Mouse (Mus musculus) forebrain, embryonic 11.5 days (tissue): ENCODE data around the gene Gatb. TPM values are rescaled to one million over a fixed set of nuclear protein-coding genes. Genes with fewer than 3 reads are reported as not detected.

Experiments
- ATAC-seq: fragments of 200-750 bp; cut with Nextera tagmentation; replicated peaks from 2 replicates; pipeline ENCODE4 v1.8.0; 2017; ENCODE audit warnings: moderate TSS enrichment; ENCODE audit not compliant: low FRiP score
- DNase-seq: peaks from one replicate; pipeline ENCODE4 v3.0.0-alpha.2; 2017; ENCODE audit warnings: low spot score
- H3K27ac ChIP-seq: fragments of 300-500 bp; sonication (generic); 2 replicates; pipeline ENCODE4 v1.5.1; 2014; ENCODE audit warnings: low read depth, low read length
- H3K27me3 ChIP-seq: fragments of 300-500 bp; sonication (generic); 2 replicates; pipeline ENCODE4 v1.6.1; 2014; ENCODE audit warnings: mild to moderate bottlenecking, low read length, mixed read lengths; ENCODE audit not compliant: control insufficient read depth, insufficient read depth
- H3K36me3 ChIP-seq: fragments of 300-500 bp; sonication (generic); 2 replicates; pipeline ENCODE4 v1.6.1; 2014; ENCODE audit warnings: mild to moderate bottlenecking, low read length, moderate library complexity, mixed read lengths; ENCODE audit not compliant: control insufficient read depth, insufficient read depth
- H3K4me1 ChIP-seq: fragments of 300-500 bp; sonication (generic); replicated peaks from 2 replicates; pipeline ENCODE4 v1.6.1; 2014; ENCODE audit warnings: low read length, mixed read lengths; ENCODE audit not compliant: control insufficient read depth, insufficient read depth
- H3K4me2 ChIP-seq: fragments of 300-500 bp; sonication (generic); 2 replicates; pipeline ENCODE4 v1.6.1; 2014; ENCODE audit warnings: low read depth, mild to moderate bottlenecking, low read length, moderate library complexity, mixed read lengths; ENCODE audit not compliant: severe bottlenecking
- H3K4me3 ChIP-seq: fragments of 300-500 bp; sonication (generic); 2 replicates; pipeline ENCODE4 v1.5.1; 2014; ENCODE audit warnings: low read depth, low read length
- H3K9ac ChIP-seq: fragments of 300-500 bp; sonication (generic); 2 replicates; pipeline ENCODE4 v1.6.1; 2014; ENCODE audit warnings: low read length
- H3K9me3 ChIP-seq: fragments of 300-500 bp; sonication (generic); 2 replicates; pipeline ENCODE4 v1.6.1; 2016; ENCODE audit warnings: low read length, mixed read lengths; ENCODE audit not compliant: control insufficient read depth
- WGBS: fragments of 180-500 bp; shearing (Covaris S2); extraction: QIAGEN DNeasy Blood & Tissue Kit; methylation state at CpG from one replicate; pipeline ENCODE4 v1.1.7; 2014; 5-methylcytosine and 5-hydroxymethylcytosine counted together
- polyA plus RNA-seq: library from polyadenylated mRNA; unstranded; fragments of >200 nt; fragmentation: Nextera tagmentation; extraction: Ambion mirVana; gene quantifications from 2 replicates; pipeline ENCODE4 v1.2.1, GENCODE M21; 2014

Gene Gatb
- polyA plus RNA-seq = 25.6 and 26.8 TPM in 2 replicates

DNA sequence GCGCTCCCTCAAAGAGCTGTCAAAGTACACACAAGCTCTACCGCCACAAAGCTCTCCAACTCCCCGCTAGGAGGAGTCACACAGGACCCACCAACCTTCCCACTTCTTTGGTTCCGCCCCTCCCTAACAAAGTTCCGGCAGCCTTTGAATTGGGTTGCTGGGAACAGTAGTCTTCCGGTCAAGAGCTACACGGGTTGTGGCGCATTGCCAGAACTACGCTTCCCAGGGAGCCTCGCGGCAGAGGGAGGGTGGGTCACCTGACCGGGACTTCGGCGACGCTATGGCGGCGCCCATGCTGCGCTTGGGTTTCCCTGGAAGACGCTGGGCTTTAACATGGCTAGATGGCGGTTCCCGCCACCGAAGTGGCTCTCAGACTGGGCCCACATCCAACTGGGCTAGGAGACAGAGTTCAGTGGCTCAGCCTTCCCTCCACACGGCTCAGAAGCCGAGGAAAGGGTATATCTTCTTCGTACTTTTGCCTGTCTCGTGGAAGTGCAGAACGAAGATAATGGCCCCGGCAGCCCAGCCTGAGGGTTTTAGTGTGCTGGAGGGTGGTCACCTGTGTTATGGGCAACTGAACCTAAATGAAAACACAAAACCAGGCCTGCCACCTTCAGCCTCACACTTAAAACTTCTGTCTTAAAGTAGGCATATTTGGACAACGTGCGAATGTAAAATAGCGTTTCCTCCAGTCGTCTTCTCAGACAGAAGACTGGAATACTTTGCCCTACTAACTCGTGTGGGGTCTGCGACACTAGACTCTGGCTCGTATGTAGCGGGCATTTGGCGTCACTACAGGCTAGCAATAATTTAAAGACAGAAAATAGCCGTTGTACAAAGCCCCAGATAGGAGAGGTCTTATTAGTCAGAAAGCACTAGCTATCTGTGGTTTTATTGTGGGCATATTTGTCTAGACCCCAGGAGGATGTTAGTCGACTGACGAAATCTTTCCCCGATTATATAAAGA is at the start of gene Gatb:
Gene Gatb (plus strand): TSS at position 256 of the 967 bp plus-strand sequence.
- H3K27ac ChIP-seq = 0 out of 2 replicates have a peak within 1 kb of the TSS, but pooled peaks have one; percentile 5
- 4% methylated on average over 41 of the region's 41 CpGs for WGBS
- H3K36me3 ChIP-seq = no peaks in the 10 kb centered on the region
- H3K9me3 ChIP-seq = no peaks in the 10 kb centered on the region
- ATAC-seq (peak; percentile 100), DNase-seq (peak; percentile 97)
- H3K4me2 ChIP-seq = peak within 1 kb of the TSS; percentile 78
- 0 out of 2 replicates have a peak, but pooled peaks cover 1% of the 10 kb centered on the region for H3K4me1 ChIP-seq
- peak within 1 kb of the TSS; percentile 61 for H3K4me3 ChIP-seq
- H3K9ac ChIP-seq = peak within 1 kb of the TSS; percentile 72
- no peaks in the 10 kb centered on the region for H3K27me3 ChIP-seq

DNA sequence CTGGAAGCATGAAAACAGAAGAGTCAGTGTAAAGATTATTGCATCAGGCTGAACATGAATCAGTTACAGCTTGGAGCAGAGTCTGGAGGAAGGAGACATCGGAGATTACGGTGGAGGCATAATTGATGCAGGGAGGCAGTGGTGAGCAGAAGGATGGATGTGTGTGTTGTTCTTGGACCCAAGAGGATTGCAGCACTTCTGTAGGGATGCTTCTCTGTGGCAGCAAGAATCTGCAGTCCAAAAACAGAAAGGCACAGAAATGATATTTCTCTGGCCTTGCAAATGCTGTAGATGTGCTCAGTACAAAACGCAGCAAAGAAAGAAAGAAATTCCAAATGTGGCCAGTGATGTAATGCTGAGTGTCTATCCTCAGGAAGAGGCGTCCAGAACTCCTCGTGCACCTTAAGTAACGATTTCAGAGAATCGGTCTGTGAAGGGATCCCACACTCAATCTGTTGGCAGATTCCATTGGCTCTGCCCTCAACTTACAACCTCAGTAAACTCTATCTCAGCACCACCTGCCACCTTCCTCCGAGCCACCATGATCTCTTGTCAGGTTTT is 43.2 kb upstream of the Gatb start:
- H3K9me3 ChIP-seq = no peaks in the 10 kb centered on the region
- DNase-seq = no peak
- H3K36me3 ChIP-seq = no peaks in the 10 kb centered on the region
- no peak for ATAC-seq
- no peak overlapping the region for H3K27ac ChIP-seq
- 87% methylated on average over 8 of the region's 8 CpGs for WGBS
- H3K9ac ChIP-seq = no peak overlapping the region
- H3K4me3 ChIP-seq = no peak overlapping the region
- no peaks in the 10 kb centered on the region for H3K27me3 ChIP-seq
- H3K4me1 ChIP-seq = peaks cover 2% of the 10 kb centered on the region; the same call in 1 of the 2 replicates
- H3K4me2 ChIP-seq = no peak overlapping the region

DNA sequence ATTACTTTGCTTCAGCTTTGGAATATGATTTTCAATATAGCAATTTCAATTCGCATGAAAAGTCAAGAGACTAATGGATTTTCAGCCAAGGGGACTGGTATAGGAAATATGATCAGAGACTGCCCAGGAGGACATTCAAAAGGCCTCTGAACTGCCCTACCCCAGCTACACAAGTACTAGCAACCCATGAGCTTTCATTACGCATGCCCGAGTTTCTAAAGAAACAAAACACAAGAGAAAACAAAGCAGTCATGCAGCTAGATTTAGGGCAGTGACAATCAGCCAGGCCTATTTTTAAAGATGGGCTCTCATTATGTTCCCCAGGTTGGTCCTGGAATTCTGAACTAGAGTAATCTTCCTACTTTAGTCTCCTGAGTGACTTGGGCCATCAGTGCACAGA is 41.5 kb upstream of the Gatb start:
- H3K27ac ChIP-seq = no peak overlapping the region
- no peaks in the 10 kb centered on the region for H3K9me3 ChIP-seq
- H3K9ac ChIP-seq = no peak overlapping the region
- ATAC-seq = no peak
- DNase-seq = no peak
- peaks cover 2% of the 10 kb centered on the region; the same call in 1 of the 2 replicates for H3K4me1 ChIP-seq
- H3K4me3 ChIP-seq = no peak overlapping the region
- H3K4me2 ChIP-seq = no peak overlapping the region
- no peaks in the 10 kb centered on the region for H3K27me3 ChIP-seq
- no peaks in the 10 kb centered on the region for H3K36me3 ChIP-seq
- 33% methylated on average over 3 of the region's 3 CpGs for WGBS

DNA sequence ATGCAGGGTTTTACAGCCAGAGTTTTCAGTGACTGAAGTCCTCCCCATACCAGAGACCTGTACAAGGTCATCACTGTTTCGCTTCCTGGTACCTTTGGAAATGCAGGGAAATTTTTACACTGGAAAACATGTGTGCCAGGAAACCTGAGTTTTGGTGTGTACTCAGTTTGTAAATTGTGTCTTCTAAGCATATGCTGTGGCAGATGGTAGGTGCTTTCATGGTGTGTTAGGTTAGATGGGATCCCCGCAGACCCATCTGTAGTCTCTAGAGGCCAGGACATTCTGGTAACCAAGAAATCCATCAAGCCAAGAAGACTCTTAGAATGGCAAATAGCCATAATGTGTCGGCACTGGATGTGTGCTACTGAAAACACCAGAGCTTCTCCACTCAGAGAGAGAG is 38.9 kb upstream of the Gatb start:
- Histone ChIP-seq H3K9ac (no peak overlapping the region), H3K4me3 (no peak overlapping the region), H3K4me1 (peaks cover 2% of the 10 kb centered on the region; the same call in 1 of the 2 replicates), H3K27me3 (no peaks in the 10 kb centered on the region), H3K4me2 (no peak overlapping the region), H3K27ac (no peak overlapping the region), H3K9me3 (no peaks in the 10 kb centered on the region), H3K36me3 (no peaks in the 10 kb centered on the region)
- DNase-seq (no peak), ATAC-seq (no peak)
- 91% methylated on average over 3 of the region's 3 CpGs for whole genome bisulfite sequencing

DNA sequence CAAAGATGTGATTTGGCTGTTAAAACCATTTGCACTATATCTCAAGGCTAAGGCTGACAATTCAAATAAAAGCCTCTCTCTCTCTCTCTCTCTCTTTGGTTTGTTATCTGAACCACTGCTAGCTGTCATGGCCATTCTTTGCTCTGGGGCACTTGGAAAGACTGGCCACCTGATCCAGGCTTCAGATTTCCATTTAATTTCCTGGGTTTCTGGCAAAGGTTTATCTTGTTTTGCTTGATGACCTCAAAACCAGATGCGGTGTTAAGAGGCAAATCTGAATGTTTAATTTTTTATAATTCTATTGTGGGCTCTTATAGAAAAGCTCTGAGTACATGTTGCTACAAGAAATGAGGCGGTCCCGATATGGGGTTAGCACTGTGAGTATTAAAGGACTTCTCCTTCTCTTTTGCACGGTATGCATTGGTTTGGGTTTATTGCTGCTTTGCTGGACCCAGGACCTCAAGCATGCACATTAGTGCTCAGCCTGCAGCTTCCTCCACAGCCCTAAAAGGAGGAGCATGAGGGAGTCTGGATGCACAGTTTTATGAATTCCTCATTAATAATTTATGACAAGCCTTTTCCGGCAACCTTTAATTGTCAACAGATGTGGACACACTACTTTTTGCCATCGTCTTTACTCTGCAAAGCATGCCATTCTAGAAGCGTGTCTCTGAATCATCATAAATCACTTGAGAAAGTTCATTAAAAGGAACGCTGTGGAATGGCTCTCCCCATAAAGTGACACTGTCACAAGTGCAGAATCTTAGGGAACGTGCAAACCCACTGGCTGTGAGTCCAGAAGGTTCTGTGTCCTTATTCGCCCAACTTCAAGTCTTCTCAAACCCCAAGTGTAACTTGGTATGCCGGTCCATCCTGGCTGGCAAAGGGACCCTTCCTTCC is 38.0 kb upstream of the Gatb start:
- H3K27me3 ChIP-seq = no peaks in the 10 kb centered on the region
- no peak overlapping the region for H3K9ac ChIP-seq
- no peak overlapping the region for H3K4me3 ChIP-seq
- H3K4me2 ChIP-seq = no peak overlapping the region
- no peaks in the 10 kb centered on the region for H3K9me3 ChIP-seq
- H3K36me3 ChIP-seq = no peaks in the 10 kb centered on the region
- DNase-seq (no peak), ATAC-seq (no peak)
- 88% methylated on average over 11 of the region's 11 CpGs for WGBS
- no peak overlapping the region for H3K27ac ChIP-seq
- peaks cover 2% of the 10 kb centered on the region; the same call in 1 of the 2 replicates for H3K4me1 ChIP-seq

DNA sequence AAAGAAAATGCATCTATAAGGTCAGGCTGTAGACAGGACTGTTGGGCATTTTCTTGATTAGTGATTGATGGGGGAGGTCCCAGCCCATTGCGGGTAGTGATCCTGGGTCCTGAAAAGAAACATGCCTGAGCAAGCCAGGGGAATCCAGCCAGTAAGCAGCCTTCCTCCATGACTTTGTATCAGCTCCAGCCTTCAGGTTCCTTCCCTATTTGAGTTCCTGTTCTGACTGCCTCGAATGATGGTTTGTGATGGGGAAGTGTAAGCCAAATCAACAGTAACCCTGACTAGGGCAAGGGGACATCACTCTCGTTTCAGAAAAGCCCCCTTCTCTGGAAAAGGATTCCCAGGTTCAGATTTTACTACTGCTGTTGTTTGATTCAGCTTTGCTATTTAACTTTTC is 31.2 kb upstream of the Gatb start:
- no peak overlapping the region for H3K4me2 ChIP-seq
- no peak overlapping the region for H3K9ac ChIP-seq
- H3K27ac ChIP-seq = no peak overlapping the region
- no peaks in the 10 kb centered on the region for H3K9me3 ChIP-seq
- no peaks in the 10 kb centered on the region for H3K36me3 ChIP-seq
- no peaks in the 10 kb centered on the region for H3K27me3 ChIP-seq
- no peaks in the 10 kb centered on the region for H3K4me1 ChIP-seq
- DNase-seq (no peak), ATAC-seq (no peak)
- no peak overlapping the region for H3K4me3 ChIP-seq
- 72% methylated on average over 3 of the region's 3 CpGs for WGBS

DNA sequence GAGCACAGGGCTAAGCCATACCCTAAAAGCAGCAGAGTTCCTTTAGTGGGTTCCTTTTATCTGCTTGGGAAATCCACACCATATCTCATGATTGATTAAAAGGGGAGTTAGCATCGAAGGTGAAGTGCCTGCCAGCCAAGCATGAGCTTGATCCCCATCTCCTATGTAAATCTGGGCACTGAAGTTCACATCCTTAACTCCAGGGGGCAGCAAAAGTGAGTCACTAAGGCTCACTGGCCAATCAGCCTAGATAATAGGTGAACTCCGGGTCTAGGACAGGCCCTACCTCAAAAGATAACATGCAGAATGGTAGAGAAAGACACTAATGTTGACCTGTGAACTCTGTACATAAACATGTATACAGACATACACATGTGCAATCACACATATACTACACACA is 30.3 kb upstream of the Gatb start:
- no peak overlapping the region for H3K4me3 ChIP-seq
- H3K4me1 ChIP-seq = no peaks in the 10 kb centered on the region
- H3K27me3 ChIP-seq = no peaks in the 10 kb centered on the region
- H3K9me3 ChIP-seq = no peaks in the 10 kb centered on the region
- DNase-seq = no peak
- no peak overlapping the region for H3K4me2 ChIP-seq
- no peak overlapping the region for H3K27ac ChIP-seq
- H3K9ac ChIP-seq = no peak overlapping the region
- H3K36me3 ChIP-seq = no peaks in the 10 kb centered on the region
- ATAC-seq = no peak
- 57% methylated on average over 2 of the region's 2 CpGs for WGBS

DNA sequence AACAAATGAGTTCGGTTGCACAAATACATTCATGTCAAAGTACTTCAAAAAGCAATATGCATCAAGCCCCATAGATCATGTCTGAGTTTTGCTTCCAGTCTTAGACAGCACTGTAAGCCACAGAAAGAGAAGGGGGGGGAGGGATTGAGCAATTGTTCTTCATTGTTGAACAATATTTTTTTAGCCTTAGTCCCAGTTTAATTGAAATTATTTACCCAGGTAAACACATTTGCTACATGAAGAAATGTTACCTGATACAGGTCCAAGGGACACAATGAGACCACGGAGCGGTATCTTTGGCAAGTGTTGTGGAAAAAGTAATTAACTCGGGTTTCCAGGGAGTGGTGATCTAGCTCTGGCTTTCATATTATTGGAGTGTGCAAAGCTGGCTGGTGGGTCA is 23.6 kb upstream of the Gatb start:
- Histone ChIP-seq H3K4me2 (no peak overlapping the region), H3K4me1 (no peaks in the 10 kb centered on the region), H3K27me3 (no peaks in the 10 kb centered on the region), H3K9me3 (no peaks in the 10 kb centered on the region), H3K27ac (no peak overlapping the region), H3K4me3 (no peak overlapping the region), H3K36me3 (no peaks in the 10 kb centered on the region), H3K9ac (no peak overlapping the region)
- 83% methylated on average over 4 of the region's 4 CpGs for WGBS
- DNase-seq (no peak), ATAC-seq (no peak)
